In genomic region chr19:45436019-45436418, GRCm38 (mm10) we compare ENCODE assay signal across 8 mouse cellular contexts.
DNase-seq lines count a peak whose midpoint lies in the region; ATAC-seq lines count a peak whose summit lies in the region.
"Not testable (repeated sequence)": the region's sequence is repeated elsewhere in the genome, so short reads cannot be mapped to it uniquely, and the experiment has no call there.

No protein-coding gene starts in this region.

- H3K9ac ChIP-seq in liver, embryonic 16.5 days (ENCODE audit: low read depth, low read length) = not testable (repeated sequence)

- not testable (repeated sequence) for H3K36me3 ChIP-seq in liver, embryonic 16.5 days (ENCODE audit: control insufficient read depth, insufficient read depth)

- not testable (repeated sequence) for H3K27ac ChIP-seq in liver, embryonic 16.5 days (ENCODE audit: low read length)

- H3K9me3 ChIP-seq in liver, embryonic 16.5 days (replicated peaks; ENCODE audit: control insufficient read depth, low read length) = not testable (repeated sequence)

- H3K27me3 ChIP-seq in liver, embryonic 16.5 days (ENCODE audit: control insufficient read depth, insufficient read depth, low read depth, low read length) = not testable (repeated sequence)

- H3K4me3 ChIP-seq in liver, embryonic 16.5 days (ENCODE audit: low read depth, low read length) = not testable (repeated sequence)

- not testable (repeated sequence) for H3K4me2 ChIP-seq in liver, embryonic 16.5 days (ENCODE audit: low read depth, low read length)

- ATAC-seq in liver, embryonic 16.5 days (ENCODE audit: low read depth) = peak; percentile 88

- intact Hi-C loops in heart, postnatal 25 days (cut with DNase I) = loop anchor here (1.0 to 5.0 kb wide), 4 partner anchors 109 to 215 kb away; no protein-coding TSS in a partner anchor

- H3K4me1 ChIP-seq in liver, embryonic 16.5 days (ENCODE audit: control insufficient read depth, low read depth, low read length) = not testable (repeated sequence)

- DNase-seq in MEL-GATA-1-ER (ENCODE audit: extremely low read depth, low read depth) = peak; percentile 56
- peak; percentile 79 to 82 for DNase-seq in cerebellum, adult 18-20 months
- DNase-seq in forelimb bud, embryonic 11.5 days (ENCODE audit: low read depth, low spot score) = peak; percentile 72
- peak; percentile 32 for DNase-seq in heart, postnatal 25 days (ENCODE audit: low spot score)
- DNase-seq in layer of hippocampus, adult 11-12 months (ENCODE audit: low spot score) = peak; percentile 83
- peak; percentile 34 for DNase-seq in ovary, postnatal 36 days (ENCODE audit: low spot score)
- peak; percentile 61 for DNase-seq in thymus, postnatal 14 days

Comparison
In these comparisons a context has a peak if more than half of its experiments do, and no peak if none do; other contexts are left out.
1. DNase-seq: peak in every context shown above with its lines; median percentile 83 in layer of hippocampus, adult 11-12 months; 80 in cerebellum, adult 18-20 months; 72 in forelimb bud, embryonic 11.5 days; 61 in thymus, postnatal 14 days; 56 in MEL-GATA-1-ER; 34 in ovary, postnatal 36 days; 32 in heart, postnatal 25 days.